Mouse (Mus musculus): Measurements from ENCODE around the gene Fam189a2. TPM values are rescaled to one million over a fixed set of nuclear protein-coding genes. Genes with fewer than 3 reads are reported as not detected.

Gene Fam189a2
- total RNA-seq, 4 experiments from 2014 or later: 44.4 to 62.9 (median 52.5) TPM

DNA sequence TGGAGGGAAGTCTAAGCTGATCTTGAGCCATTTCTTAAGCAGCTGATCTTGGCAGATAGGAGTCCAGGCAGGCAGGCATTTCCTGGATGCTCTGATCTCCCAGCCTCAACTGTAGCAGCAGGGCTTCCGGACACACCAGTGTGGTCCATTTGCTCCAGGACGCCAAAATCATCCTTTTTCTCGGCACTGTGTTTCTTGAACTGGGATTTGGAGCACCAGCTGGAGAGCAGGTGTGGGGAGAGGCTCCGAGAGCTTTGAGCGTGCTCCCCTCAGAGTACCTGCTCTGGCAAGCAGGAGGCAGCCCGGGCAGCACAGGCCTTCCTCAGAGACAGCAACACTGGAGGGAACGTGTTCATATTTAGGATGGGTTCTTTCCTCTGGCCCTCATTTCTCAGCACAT is 87.9 kb downstream of the Fam189a2 start:
- no peak for DNase-seq (ENCODE audit: low spot score)

DNA sequence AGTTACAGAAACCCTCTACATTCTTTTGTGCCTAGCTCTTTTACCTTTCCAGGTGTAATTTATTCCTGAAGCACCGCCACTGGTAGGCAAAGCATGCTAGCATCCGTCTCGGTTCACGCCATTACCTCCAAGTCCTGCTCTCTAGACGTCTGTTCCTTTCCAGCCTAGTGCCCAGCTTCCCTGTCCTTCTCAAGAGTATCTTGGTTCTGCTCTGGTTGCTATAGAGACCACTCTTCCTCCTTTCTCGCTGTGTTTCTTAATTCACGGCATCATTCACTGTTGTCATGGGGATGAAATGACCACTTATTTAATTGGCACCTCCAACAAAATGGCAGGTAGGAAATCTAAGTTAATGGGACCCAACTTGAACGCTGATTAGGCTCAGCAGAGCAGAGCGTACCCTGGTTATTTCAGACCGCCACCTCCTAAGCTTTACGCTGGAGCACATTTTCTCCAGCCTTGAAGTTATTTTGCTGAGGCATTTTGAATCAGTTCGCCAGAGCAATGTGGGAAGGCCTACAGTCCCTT is 89.3 kb downstream of the Fam189a2 start:
- no peak for DNase-seq (ENCODE audit: low spot score)

DNA sequence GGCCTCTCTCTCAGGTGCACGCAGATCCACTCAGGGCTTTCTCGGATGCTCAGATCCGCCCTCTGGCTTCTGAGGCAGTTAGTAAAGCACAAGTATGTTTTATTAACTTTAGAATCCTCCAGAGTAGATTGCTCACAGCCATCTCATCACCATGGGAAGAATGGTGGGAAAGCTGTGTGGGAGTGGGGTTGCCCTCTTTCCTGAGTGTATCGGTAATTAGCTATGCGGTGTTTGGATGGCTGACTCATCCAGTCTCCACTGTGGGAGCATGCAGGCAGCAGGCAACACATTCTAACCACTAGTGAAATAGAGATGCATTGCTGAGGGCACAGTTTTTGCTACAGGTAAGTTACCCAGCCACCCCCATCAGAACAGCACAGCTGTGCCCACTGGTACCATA is 100.0 kb downstream of the Fam189a2 start:
- DNase-seq (ENCODE audit: low spot score): no peak

DNA sequence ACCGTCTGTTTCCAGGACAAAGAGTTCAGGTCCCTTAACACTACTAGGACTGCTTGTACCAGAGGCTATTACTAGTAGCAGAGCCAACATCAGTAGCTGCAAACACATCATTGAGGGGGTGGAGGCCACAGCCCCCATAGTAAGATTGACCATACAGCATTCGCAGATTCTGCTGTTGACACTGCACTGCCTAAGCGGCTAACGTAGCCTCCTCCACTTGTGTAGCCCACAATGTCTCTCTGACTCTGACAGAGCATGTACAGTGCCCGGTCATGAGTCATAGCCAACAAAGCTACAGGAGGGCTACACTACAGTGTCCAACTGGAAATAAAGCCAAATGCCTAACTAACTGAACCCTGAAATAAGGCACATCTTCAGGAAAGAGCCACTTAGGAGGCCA is 105.3 kb downstream of the Fam189a2 start:
- no peak for DNase-seq (ENCODE audit: low spot score)

DNA sequence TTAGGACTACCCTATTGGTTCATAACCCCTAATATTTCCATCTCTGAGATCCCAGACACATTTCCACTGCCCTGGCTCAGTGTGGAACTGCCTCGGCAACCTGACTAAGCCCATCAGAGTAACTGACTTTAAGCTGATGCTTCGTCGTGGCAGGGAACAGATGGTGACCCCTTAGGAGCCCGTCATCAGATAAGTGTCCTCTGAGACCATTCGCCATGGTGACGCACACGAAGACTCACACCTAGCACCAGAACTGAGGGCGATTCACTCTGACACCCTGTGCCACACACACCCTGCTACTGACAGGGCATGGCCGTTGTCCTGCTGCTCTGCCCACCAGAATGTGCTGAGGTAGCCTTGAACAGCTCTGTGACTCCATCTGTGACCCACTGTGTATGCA is 106.0 kb downstream of the Fam189a2 start:
- DNase-seq (ENCODE audit: low spot score): no peak

DNA sequence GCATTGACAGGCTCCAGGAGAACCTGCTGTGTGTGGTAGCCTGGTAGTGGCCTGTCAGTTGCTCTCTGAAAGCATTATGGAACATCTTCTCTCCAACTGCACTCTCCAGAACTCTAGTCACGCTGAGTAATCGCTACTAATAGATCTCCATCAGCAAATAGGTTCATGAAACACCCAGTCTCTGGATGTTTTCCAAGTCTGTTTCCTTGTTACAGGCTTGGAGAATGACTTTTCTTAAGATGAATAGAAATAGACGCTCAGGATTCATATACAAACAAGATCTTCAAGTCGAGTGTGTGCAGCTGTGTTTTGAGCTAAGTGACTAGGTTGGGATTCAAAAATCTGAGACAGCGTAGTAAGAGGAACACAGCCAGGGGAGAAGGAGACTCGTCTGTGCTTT is 106.8 kb downstream of the Fam189a2 start:
- no peak for DNase-seq (ENCODE audit: low spot score)

Other genes with a start within 250 kb of the Fam189a2 start
- 10 to 100 TPM; 15.8 to 17.4 (median 17.0) TPM for gene Tjp2, start 194.0 kb upstream of the Fam189a2 start, total RNA-seq (2022)
- gene Fxn, start 249.6 kb upstream of the Fam189a2 start, total RNA-seq (2022): 10 to 100 TPM; 26.4 to 31.2 (median 29.3) TPM

Measured in heart, adult 8-10 months (tissue).